In genomic region chr14:31495538-31495937, GRCm38 (mm10) we compare ENCODE assay signal across 8 mouse cellular contexts. TPM values are rescaled to one million over a fixed set of nuclear protein-coding genes. Genes with fewer than 3 reads are reported as not detected.
DNase-seq lines count a peak whose midpoint lies in the region; ATAC-seq lines count a peak whose summit lies in the region.

No protein-coding gene starts in this region.

- peak overlapping the region; percentile 96 for H3K9ac ChIP-seq in kidney, embryonic 15.5 days
- H3K9ac ChIP-seq in hindbrain, embryonic 12.5 days = peak overlapping the region; percentile 93
- H3K9ac ChIP-seq in midbrain, embryonic 15.5 days = peak overlapping the region; percentile 96

- peak overlapping the region; percentile 94 for H3K27ac ChIP-seq in kidney, embryonic 15.5 days
- peak overlapping the region; percentile 89 for H3K27ac ChIP-seq in hindbrain, embryonic 12.5 days
- H3K27ac ChIP-seq in midbrain, embryonic 15.5 days = peak overlapping the region; percentile 89

- WGBS in kidney, embryonic 15.5 days = 3% methylated on average over 8 of the region's 8 CpGs
- WGBS in hindbrain, embryonic 12.5 days = 9% methylated on average over 8 of the region's 8 CpGs
- WGBS in midbrain, embryonic 15.5 days = 4% methylated on average over 8 of the region's 8 CpGs

- H3K4me3 ChIP-seq in kidney, embryonic 15.5 days (replicated peaks) = peak overlapping the region; percentile 94
- peak overlapping the region; percentile 92 for H3K4me3 ChIP-seq in hindbrain, embryonic 12.5 days
- peak overlapping the region; percentile 97 for H3K4me3 ChIP-seq in midbrain, embryonic 15.5 days

- no peak for DNase-seq in kidney, postnatal 14 days
- DNase-seq in R1 (ENCODE audit: low read depth, low spot score) = peak; percentile 23
- no peak for DNase-seq in left cerebral cortex, postnatal 4 days
- DNase-seq in layer of hippocampus, adult 9-11 months = no peak
- no peak for DNase-seq in T-cell, adult 2 months (ENCODE audit: low spot score)

- H3K36me3 ChIP-seq in kidney, embryonic 15.5 days = peaks cover 52% of the 10 kb centered on the region
- H3K36me3 ChIP-seq in hindbrain, embryonic 12.5 days = peaks cover 33% of the 10 kb centered on the region
- peaks cover 15% of the 10 kb centered on the region for H3K36me3 ChIP-seq in midbrain, embryonic 15.5 days (replicated peaks)

- H3K27me3 ChIP-seq in kidney, embryonic 15.5 days = no peaks in the 10 kb centered on the region
- no peaks in the 10 kb centered on the region for H3K27me3 ChIP-seq in hindbrain, embryonic 12.5 days
- no peaks in the 10 kb centered on the region for H3K27me3 ChIP-seq in midbrain, embryonic 15.5 days (replicated peaks)

- intact Hi-C loops in left cerebral cortex, postnatal 4 days (cut with DNase I) = loop anchor here (10.0 kb wide), 1 partner anchor 109 kb away; no protein-coding TSS in a partner anchor

- H3K4me2 ChIP-seq in kidney, embryonic 15.5 days = peak overlapping the region; percentile 77
- peak overlapping the region; percentile 94 for H3K4me2 ChIP-seq in hindbrain, embryonic 12.5 days (replicated peaks)
- peak overlapping the region; percentile 80 for H3K4me2 ChIP-seq in midbrain, embryonic 15.5 days

- no peak for ATAC-seq in kidney, embryonic 15.5 days (replicated peaks; ENCODE audit: low FRiP score)
- ATAC-seq in hindbrain, embryonic 12.5 days (ENCODE audit: low FRiP score) = no peak
- no peak for ATAC-seq in midbrain, embryonic 15.5 days (replicated peaks)

- H3K4me1 ChIP-seq in kidney, embryonic 15.5 days = peaks cover 36% of the 10 kb centered on the region
- H3K4me1 ChIP-seq in hindbrain, embryonic 12.5 days = peaks cover 28% of the 10 kb centered on the region
- H3K4me1 ChIP-seq in midbrain, embryonic 15.5 days = peaks cover 41% of the 10 kb centered on the region

- H3K9me3 ChIP-seq in kidney, embryonic 15.5 days (replicated peaks) = no peaks in the 10 kb centered on the region
- H3K9me3 ChIP-seq in hindbrain, embryonic 12.5 days (replicated peaks) = no peaks in the 10 kb centered on the region
- no peaks in the 10 kb centered on the region for H3K9me3 ChIP-seq in midbrain, embryonic 15.5 days

RNA-seq across cellular contexts. Expression of gene Mettl6, which starts 0.7 kb away (rescaled TPM):
- 58.4 and 63.5 TPM in 2 replicates for polyA plus RNA-seq in kidney, embryonic 15.5 days (2015; fragmentation: Nextera tagmentation; extraction: Ambion mirVana)
- 62.6 and 73.8 TPM in 2 replicates for polyA plus RNA-seq in hindbrain, embryonic 12.5 days (2016; fragmentation: Nextera tagmentation; extraction: Ambion mirVana)
- polyA plus RNA-seq in midbrain, embryonic 15.5 days (2015; fragmentation: Nextera tagmentation; extraction: Ambion mirVana) = 42.5 and 48.7 TPM in 2 replicates
- 10 to 100 TPM; 31.8 to 33.9 TPM for total RNA-seq in left cerebral cortex, postnatal 4 days (2021)

RNA-seq across cellular contexts. Expression of gene Eaf1, which starts 1.3 kb away (rescaled TPM):
- polyA plus RNA-seq in kidney, embryonic 15.5 days (2015; fragmentation: Nextera tagmentation; extraction: Ambion mirVana) = 23.8 and 25.7 TPM in 2 replicates
- 19.3 and 19.8 TPM in 2 replicates for polyA plus RNA-seq in hindbrain, embryonic 12.5 days (2016; fragmentation: Nextera tagmentation; extraction: Ambion mirVana)
- polyA plus RNA-seq in midbrain, embryonic 15.5 days (2015; fragmentation: Nextera tagmentation; extraction: Ambion mirVana) = 8.4 and 10.1 TPM in 2 replicates
- 10 to 100 TPM; 14.5 to 15.5 TPM for total RNA-seq in left cerebral cortex, postnatal 4 days (2021)

RNA-seq across cellular contexts. Expression of gene Sh3bp5, which starts 59.7 kb away (rescaled TPM):
- polyA plus RNA-seq in kidney, embryonic 15.5 days (2015; fragmentation: Nextera tagmentation; extraction: Ambion mirVana) = 30.2 and 33.1 TPM in 2 replicates
- 54.9 and 68.0 TPM in 2 replicates for polyA plus RNA-seq in hindbrain, embryonic 12.5 days (2016; fragmentation: Nextera tagmentation; extraction: Ambion mirVana)
- polyA plus RNA-seq in midbrain, embryonic 15.5 days (2015; fragmentation: Nextera tagmentation; extraction: Ambion mirVana) = 151 and 161 TPM in 2 replicates
- 100 to 1,000 TPM; 140 to 147 TPM for total RNA-seq in left cerebral cortex, postnatal 4 days (2021)
